Mouse (Mus musculus) gastrocnemius, postnatal 36 days (tissue): ENCODE results near the gene Pold2. TPM values are rescaled to one million over a fixed set of nuclear protein-coding genes. Genes with fewer than 3 reads are reported as not detected.
"Not testable (repeated sequence)": the region's sequence is repeated elsewhere in the genome, so short reads cannot be mapped to it uniquely, and the experiment has no call there.

Experiments used
- DNase-seq, 2 experiments: peaks; one replicate each; pipeline ENCODE4 v3.0.0; 2022
- intact Hi-C: fragments of 180-260 bp; cut with DNase I; formaldehyde crosslinking; loops from one replicate; pipeline ENCODE4 v1.15.1; 2025
- total RNA-seq, 2 experiments: library from RNA; stranded (reverse); gene quantifications; 2 replicates each; pipeline ENCODE4 v1.2.3; 2021

Gene Pold2
- total RNA-seq, 2 experiments from 2014 or later = 34.5 to 37.1 TPM

GRCm38 (mm10) chr11:5901320-5901719 lies 23.2 kb upstream of the Pold2 start:
- DNase-seq = no peak
- intact Hi-C loops = no loop called here

- intact Hi-C loops = loop anchor here (10.0 kb wide), 1 partner anchor 414 kb away; no protein-coding TSS in a partner anchor
These were observed 21.2 kb upstream of the Pold2 start for GRCm38 (mm10) chr11:5899286-5899685.

DNA sequence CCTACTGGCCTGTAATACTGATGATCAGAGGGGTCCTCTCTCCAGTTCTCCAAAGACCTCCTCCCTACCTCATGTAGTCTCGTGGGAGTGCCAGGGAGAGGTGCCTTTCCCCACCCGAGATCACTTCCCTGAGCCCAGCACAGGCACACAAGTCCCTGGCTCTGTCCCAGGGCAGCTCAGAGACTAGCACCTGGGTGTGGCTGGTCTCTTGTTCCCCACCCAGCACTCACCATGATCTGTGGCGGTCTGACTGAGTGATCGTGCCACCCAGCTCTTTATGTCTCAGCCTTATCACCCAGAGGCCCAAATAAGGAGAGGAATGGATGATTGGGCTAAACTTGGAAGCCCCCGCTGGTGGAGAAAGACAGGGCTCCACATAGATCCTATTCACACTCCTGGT lies 20.4 kb upstream of the Pold2 start, which contains the start of gene Myl7:
TSS of gene Myl7 (minus strand) at position 252 of the 400 bp plus-strand sequence.
- DNase-seq = no peak
- intact Hi-C loops = loop anchor here (10.0 kb wide), 1 partner anchor 414 kb away; no protein-coding TSS in a partner anchor

More at GRCm38 (mm10) chr11:5899286-5899685, 21.2 kb upstream of the Pold2 start:
- no peak for DNase-seq

- no peak for DNase-seq
- intact Hi-C loops = loop anchor here (10.0 kb wide), 1 partner anchor 413 kb away; no protein-coding TSS in a partner anchor
These were observed 19.7 kb upstream of the Pold2 start for GRCm38 (mm10) chr11:5897839-5898238.

- no peak for DNase-seq
- intact Hi-C loops = loop anchor here (10.0 kb wide), 1 partner anchor 412 kb away; no protein-coding TSS in a partner anchor
These were observed 19.1 kb upstream of the Pold2 start for GRCm38 (mm10) chr11:5897230-5897629.

DNA sequence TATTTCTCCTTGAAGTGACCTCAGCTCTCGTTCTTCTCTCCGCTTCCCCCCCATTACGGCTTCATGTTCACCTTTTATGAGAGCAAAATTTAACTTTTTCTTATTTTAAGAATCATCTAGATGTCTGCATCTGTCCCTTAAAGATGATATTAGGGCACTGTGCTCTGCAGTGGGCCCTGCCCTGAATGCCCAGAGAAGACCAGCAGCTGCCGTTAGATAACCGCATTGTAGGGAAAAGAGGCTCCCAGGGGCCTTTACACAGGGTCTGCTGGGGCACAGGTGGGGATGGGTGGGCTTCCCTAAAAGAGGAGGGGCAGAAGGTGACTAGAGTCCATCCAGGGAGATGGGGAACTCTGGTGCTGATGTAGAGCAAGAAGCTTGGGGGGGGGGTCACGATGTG lies 15.7 kb upstream of the Pold2 start:
- intact Hi-C loops = loop anchor here (10.0 kb wide), 1 partner anchor 409 kb away; no protein-coding TSS in a partner anchor
- no peak for DNase-seq

GRCm38 (mm10) chr11:5892810-5893368 lies 14.8 kb upstream of the Pold2 start:
- intact Hi-C loops = loop anchor here (10.0 kb wide), 1 partner anchor 408 kb away; no protein-coding TSS in a partner anchor
- DNase-seq = no peak

- intact Hi-C loops = loop anchor here (10.0 kb wide), 1 partner anchor 407 kb away; no protein-coding TSS in a partner anchor
- no peak for DNase-seq
These were observed 14.1 kb upstream of the Pold2 start for GRCm38 (mm10) chr11:5892151-5892591.

GRCm38 (mm10) chr11:5888563-5888962 lies 10.5 kb upstream of the Pold2 start:
- not testable (repeated sequence) for DNase-seq
- intact Hi-C loops = loop anchor here (10.0 kb wide), 1 partner anchor 174 kb away; the partner anchor contains the start of gene Mrps24

DNA sequence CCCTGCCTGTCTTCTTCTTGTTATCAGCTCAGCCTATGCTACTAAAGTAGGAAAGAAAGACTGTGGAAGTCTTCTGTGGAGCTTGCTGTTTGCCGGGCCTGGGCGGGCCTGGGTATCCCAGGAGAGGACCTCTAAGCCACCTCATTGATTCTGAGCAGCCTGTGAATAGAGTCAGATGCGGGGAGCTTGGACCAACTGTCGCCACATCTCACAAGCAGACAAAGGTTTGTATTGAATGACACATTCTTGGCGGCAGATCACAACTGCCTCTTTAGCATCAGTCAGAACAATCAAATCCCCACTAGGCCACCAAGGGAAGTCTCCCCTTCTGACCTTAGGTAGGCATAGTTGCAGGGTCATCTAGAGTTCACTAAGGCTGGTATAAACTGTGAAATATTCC lies 9.2 kb upstream of the Pold2 start:
- intact Hi-C loops = loop anchor here (2.0 to 10.0 kb wide), 3 partner anchors 50 to 172 kb away; partner anchors contain the start of gene Mrps24
- DNase-seq = no peak

GRCm38 (mm10) chr11:5886187-5886586 lies 8.1 kb upstream of the Pold2 start:
- DNase-seq = peak in 1 of 2 experiments; percentile 51

DNA sequence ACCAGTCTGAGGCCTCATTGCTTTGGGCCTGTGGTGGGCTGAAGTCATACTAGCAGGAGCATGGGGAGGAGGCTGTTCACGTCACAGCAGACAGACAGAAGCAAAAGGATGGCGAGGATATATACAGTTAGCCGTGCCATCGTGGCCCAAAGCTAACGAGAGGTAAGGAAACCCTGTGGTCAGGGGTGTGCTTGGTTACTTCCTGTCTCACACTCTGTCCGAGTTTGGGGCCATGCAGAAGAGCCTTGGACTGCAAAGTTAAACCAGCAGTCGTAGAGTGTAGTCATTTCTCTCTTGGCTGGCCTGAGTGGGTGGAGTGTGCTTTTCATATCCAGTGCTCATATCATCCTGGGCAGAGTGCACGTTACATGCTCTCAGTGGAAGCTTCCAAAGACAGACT lies 4.4 kb upstream of the Pold2 start:
- DNase-seq = no peak
- intact Hi-C loops = loop anchor here (10.0 kb wide), 1 partner anchor 168 kb away; the partner anchor contains the start of gene Mrps24

More at GRCm38 (mm10) chr11:5886187-5886586, 8.1 kb upstream of the Pold2 start:
- intact Hi-C loops = loop anchor here (2.0 to 10.0 kb wide), 3 partner anchors 49 to 171 kb away; partner anchors contain the start of gene Mrps24

GRCm38 (mm10) chr11:5879905-5880304 lies 1.8 kb upstream of the Pold2 start:
- intact Hi-C loops = loop anchor here (5.0 to 10.0 kb wide), 2 partner anchors 43 to 165 kb away; partner anchors contain the start of genes Mrps24 and Polm
- no peak for DNase-seq

DNA sequence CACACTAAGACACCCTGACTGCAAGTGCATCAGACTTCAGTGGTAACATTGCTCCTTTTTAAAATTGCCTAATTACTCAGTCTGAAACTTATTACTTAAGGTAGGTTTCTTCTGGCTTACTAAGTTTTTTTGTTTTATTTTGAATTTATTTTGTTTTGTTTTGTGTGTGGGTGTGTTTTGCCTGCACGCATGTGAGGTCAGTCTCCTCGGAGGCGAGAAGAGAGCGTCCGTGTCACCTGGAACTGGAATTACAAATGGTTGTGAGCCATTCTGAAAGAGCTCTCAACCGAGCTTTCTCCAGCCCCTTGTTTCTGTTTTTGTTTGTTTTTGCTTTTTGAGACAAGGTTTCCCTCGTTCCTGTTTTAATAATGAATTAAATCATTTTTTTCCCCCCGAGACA lies 569 bp upstream of the Pold2 start:
- DNase-seq = no peak
- intact Hi-C loops = loop anchor here (5.0 kb wide), 1 partner anchor 41 kb away; the partner anchor contains the start of gene Polm

DNA sequence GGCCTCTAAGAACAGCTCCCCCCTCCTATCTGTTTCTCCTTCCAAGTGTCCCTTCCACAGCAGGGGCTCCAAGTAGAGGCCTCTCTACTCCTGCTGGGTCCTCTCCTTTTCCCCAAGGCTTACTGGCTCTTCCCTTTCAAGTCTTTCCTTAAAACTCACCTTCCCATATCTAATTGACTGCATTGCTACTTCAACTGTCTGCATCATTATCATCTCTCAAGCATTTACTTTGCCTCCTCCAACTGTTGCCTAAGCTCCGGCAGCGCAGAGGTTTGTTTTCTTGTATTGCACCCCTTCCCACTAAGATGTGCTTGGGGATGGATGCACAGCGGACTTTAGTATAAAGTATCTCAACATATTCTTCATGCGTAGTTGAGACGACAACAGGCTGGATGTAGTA lies 671 bp downstream of the Pold2 start:
- intact Hi-C loops = loop anchor here (5.0 kb wide), 1 partner anchor 40 kb away; the partner anchor contains the start of gene Polm
- no peak for DNase-seq

DNA sequence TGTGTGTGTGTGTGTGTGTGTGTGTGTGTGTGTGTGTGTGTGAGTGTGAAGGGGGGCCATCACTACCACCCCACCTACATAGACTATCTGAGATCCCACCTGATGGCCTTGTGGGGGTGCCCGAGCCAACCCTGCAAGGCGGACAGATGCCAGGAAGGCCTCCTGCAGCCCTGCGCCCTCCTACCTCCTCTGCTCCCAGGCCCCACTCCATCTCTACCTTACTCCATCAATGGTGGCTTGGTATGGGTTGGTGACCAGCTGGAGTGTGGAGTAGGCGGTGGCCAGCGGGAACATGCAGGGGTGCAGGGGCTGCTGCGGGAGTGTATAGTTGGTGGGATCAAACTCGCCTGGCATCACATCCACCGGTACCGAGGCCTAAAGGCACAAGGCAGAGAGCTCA lies 4.9 kb downstream of the Pold2 start:
- no peak for DNase-seq
- intact Hi-C loops = no loop called here

- intact Hi-C loops = no loop called here
These were observed 5.4 kb downstream of the Pold2 start for GRCm38 (mm10) chr11:5872707-5873106.

DNA sequence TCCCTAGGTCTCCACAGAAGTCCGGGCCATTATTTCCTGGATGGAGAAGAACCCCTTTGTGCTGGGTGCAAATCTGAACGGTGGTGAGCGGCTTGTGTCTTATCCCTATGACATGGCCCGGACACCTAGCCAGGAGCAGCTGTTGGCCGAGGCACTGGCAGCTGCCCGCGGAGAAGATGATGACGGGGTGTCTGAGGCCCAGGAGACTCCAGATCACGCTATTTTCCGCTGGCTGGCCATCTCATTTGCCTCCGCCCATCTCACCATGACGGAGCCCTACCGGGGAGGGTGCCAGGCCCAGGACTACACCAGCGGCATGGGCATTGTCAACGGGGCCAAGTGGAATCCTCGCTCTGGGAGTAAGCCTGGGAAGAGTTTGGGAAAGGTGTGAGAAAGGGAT lies 8.0 kb downstream of the Pold2 start:
- intact Hi-C loops = no loop called here
- peak in 1 of 2 experiments; percentile 43 for DNase-seq

More at GRCm38 (mm10) chr11:5872707-5873106, 5.4 kb downstream of the Pold2 start:
- DNase-seq = no peak

DNA sequence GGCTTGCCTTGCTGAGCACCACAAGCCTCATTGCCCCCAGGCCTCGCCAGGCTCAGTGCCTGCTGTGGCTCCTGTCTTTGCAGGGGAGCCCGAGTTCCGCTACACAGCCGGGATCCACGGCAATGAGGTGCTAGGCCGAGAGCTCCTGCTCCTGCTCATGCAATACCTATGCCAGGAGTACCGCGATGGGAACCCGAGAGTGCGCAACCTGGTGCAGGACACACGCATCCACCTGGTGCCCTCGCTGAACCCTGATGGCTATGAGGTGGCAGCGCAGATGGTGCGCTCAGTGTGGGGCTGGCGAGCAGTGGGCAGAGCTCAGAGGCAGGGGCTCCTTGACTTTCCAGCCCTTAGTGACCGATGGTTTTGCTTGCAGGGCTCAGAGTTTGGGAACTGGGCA lies 8.8 kb downstream of the Pold2 start:
- intact Hi-C loops = no loop called here
- DNase-seq = no peak

GRCm38 (mm10) chr11:5868324-5868723 lies 9.8 kb downstream of the Pold2 start:
- no peak for DNase-seq
- intact Hi-C loops = no loop called here

- intact Hi-C loops = no loop called here
- DNase-seq = no peak
These were observed 10.9 kb downstream of the Pold2 start for GRCm38 (mm10) chr11:5867196-5867595.
